Mouse (Mus musculus): ENCODE data around the gene Crmp1. TPM values are rescaled to one million over a fixed set of nuclear protein-coding genes. Genes with fewer than 3 reads are reported as not detected.

The Crmp1 gene
- polyA plus RNA-seq, 1 experiment from 2014 or later = 954 TPM

DNA sequence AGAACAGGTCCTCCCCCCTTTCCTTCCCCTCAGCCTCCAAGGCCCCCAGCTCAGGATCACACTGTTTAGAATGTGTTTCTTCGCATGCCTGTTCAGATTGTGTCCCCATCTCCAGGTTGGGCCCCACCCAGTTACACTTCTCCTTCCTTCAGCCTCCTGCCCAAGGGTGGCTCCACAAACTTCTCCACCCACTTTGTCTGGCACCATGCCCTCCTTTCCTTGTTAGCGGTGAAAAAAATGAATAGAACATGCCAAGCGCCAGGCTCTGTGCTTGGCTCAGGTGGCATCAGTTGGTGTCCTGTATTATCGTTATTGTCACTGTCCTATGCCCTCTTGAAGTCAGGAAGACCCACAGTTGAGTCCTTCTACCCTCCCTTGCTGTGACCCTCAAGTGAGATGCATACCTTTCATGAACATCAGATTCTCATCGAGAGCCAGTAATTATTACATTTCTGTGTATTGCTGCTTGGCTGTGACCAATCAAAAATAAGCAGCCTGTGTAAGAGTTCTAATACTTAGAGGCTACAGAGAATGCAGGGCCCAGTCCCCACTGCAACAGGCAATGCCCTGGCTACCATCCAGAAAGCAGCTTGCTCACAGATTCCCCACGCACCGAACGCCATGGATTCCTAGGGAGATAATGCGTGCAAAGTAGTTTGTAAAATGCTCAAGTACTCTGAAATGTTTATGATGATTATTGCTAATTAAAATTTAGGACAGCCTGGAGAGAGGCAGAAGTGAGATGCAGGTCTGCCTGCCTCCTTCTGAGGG, 28.6 kb upstream of the Crmp1 start:
- Histone ChIP-seq H3K27me3 (replicated peaks; ENCODE audit: control insufficient read depth, insufficient read depth, low read length) (0 out of 2 replicates have a peak, but pooled peaks cover 2% of the 10 kb centered on the region), H3K9me3 (ENCODE audit: control insufficient read depth, low read length) (no peaks in the 10 kb centered on the region), H3K27ac (ENCODE audit: low read length) (no peak overlapping the region), H3K36me3 (ENCODE audit: control insufficient read depth, insufficient read depth) (no peaks in the 10 kb centered on the region), H3K4me1 (replicated peaks; ENCODE audit: control insufficient read depth, insufficient read depth, low read length) (no peaks in the 10 kb centered on the region), H3K9ac (replicated peaks; ENCODE audit: low read depth, low read length) (no peak overlapping the region), H3K4me2 (ENCODE audit: low read length) (no peak overlapping the region), H3K4me3 (replicated peaks; ENCODE audit: low read length) (no peak overlapping the region)
- 70% methylated on average over 9 of the region's 9 CpGs for WGBS
- ATAC-seq = peak; percentile 36; the same call in 1 of the 2 replicates

GRCm38 (mm10) chr5:37213709-37214103, 28.0 kb upstream of the Crmp1 start:
- WGBS = 77% methylated on average over 4 of the region's 4 CpGs
- no peak for ATAC-seq
- Histone ChIP-seq H3K27ac (ENCODE audit: low read length) (no peak overlapping the region), H3K9me3 (ENCODE audit: control insufficient read depth, low read length) (no peaks in the 10 kb centered on the region), H3K9ac (replicated peaks; ENCODE audit: low read depth, low read length) (no peak overlapping the region), H3K4me1 (replicated peaks; ENCODE audit: control insufficient read depth, insufficient read depth, low read length) (no peaks in the 10 kb centered on the region), H3K27me3 (replicated peaks; ENCODE audit: control insufficient read depth, insufficient read depth, low read length) (0 out of 2 replicates have a peak, but pooled peaks cover 2% of the 10 kb centered on the region), H3K4me2 (ENCODE audit: low read length) (no peak overlapping the region), H3K36me3 (ENCODE audit: control insufficient read depth, insufficient read depth) (no peaks in the 10 kb centered on the region), H3K4me3 (replicated peaks; ENCODE audit: low read length) (no peak overlapping the region)

GRCm38 (mm10) chr5:37214614-37215013, 27.1 kb upstream of the Crmp1 start:
- H3K4me1 ChIP-seq (replicated peaks; ENCODE audit: control insufficient read depth, insufficient read depth, low read length) = no peaks in the 10 kb centered on the region
- ATAC-seq = no peak
- 91% methylated on average over 6 of the region's 6 CpGs for WGBS

DNA sequence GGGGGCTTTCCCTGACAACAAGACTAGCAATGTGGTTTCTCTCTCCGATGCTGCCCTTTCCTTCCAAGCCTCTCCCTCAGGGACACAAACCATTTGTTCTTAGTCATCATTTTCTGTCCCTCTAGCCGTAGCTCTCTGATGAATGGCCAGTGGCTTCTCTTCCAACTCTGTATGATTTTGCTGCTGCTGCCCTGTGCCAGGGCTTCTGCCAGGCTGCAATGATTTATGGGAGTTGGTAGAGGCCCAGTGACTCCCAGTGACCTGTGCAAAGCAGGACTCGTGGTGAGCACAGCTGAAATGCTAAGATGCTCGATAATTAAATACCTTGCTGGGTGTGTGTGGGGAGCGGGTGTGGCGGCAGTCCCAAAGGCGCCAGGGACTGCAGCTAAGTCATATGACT, 26.5 kb upstream of the Crmp1 start:
- Histone ChIP-seq H3K9ac (replicated peaks; ENCODE audit: low read depth, low read length) (no peak overlapping the region), H3K27me3 (replicated peaks; ENCODE audit: control insufficient read depth, insufficient read depth, low read length) (0 out of 2 replicates have a peak, but pooled peaks cover 2% of the 10 kb centered on the region), H3K4me2 (ENCODE audit: low read length) (no peak overlapping the region), H3K36me3 (ENCODE audit: control insufficient read depth, insufficient read depth) (no peaks in the 10 kb centered on the region), H3K27ac (ENCODE audit: low read length) (no peak overlapping the region), H3K4me3 (replicated peaks; ENCODE audit: low read length) (no peak overlapping the region), H3K9me3 (ENCODE audit: control insufficient read depth, low read length) (no peaks in the 10 kb centered on the region), H3K4me1 (replicated peaks; ENCODE audit: control insufficient read depth, insufficient read depth, low read length) (no peaks in the 10 kb centered on the region)
- WGBS = 94% methylated on average over 7 of the region's 7 CpGs
- ATAC-seq = no peak

More at GRCm38 (mm10) chr5:37214614-37215013, 27.1 kb upstream of the Crmp1 start:
- Histone ChIP-seq H3K4me2 (ENCODE audit: low read length) (no peak overlapping the region), H3K9ac (replicated peaks; ENCODE audit: low read depth, low read length) (no peak overlapping the region), H3K4me3 (replicated peaks; ENCODE audit: low read length) (no peak overlapping the region), H3K36me3 (ENCODE audit: control insufficient read depth, insufficient read depth) (no peaks in the 10 kb centered on the region), H3K27me3 (replicated peaks; ENCODE audit: control insufficient read depth, insufficient read depth, low read length) (0 out of 2 replicates have a peak, but pooled peaks cover 2% of the 10 kb centered on the region), H3K9me3 (ENCODE audit: control insufficient read depth, low read length) (no peaks in the 10 kb centered on the region), H3K27ac (ENCODE audit: low read length) (no peak overlapping the region)

- no peaks in the 10 kb centered on the region for H3K27me3 ChIP-seq (replicated peaks; ENCODE audit: control insufficient read depth, insufficient read depth, low read length)
- H3K9me3 ChIP-seq (ENCODE audit: control insufficient read depth, low read length) = no peaks in the 10 kb centered on the region
- no peak overlapping the region for H3K27ac ChIP-seq (ENCODE audit: low read length)
- ATAC-seq = no peak
- H3K4me1 ChIP-seq (replicated peaks; ENCODE audit: control insufficient read depth, insufficient read depth, low read length) = no peaks in the 10 kb centered on the region; the same call in 1 of the 2 replicates
- no peaks in the 10 kb centered on the region for H3K36me3 ChIP-seq (ENCODE audit: control insufficient read depth, insufficient read depth)
- H3K9ac ChIP-seq (replicated peaks; ENCODE audit: low read depth, low read length) = no peak overlapping the region
- H3K4me2 ChIP-seq (ENCODE audit: low read length) = no peak overlapping the region
- no peak overlapping the region for H3K4me3 ChIP-seq (replicated peaks; ENCODE audit: low read length)
- WGBS = 44% methylated on average over 5 of the region's 5 CpGs
Observed at GRCm38 (mm10) chr5:37219615-37220014, 22.1 kb upstream of the Crmp1 start.

GRCm38 (mm10) chr5:37220575-37220974, 21.2 kb upstream of the Crmp1 start:
- Histone ChIP-seq H3K27ac (ENCODE audit: low read length) (no peak overlapping the region), H3K4me3 (replicated peaks; ENCODE audit: low read length) (no peak overlapping the region), H3K27me3 (replicated peaks; ENCODE audit: control insufficient read depth, insufficient read depth, low read length) (no peaks in the 10 kb centered on the region), H3K9ac (replicated peaks; ENCODE audit: low read depth, low read length) (no peak overlapping the region), H3K36me3 (ENCODE audit: control insufficient read depth, insufficient read depth) (no peaks in the 10 kb centered on the region), H3K4me1 (replicated peaks; ENCODE audit: control insufficient read depth, insufficient read depth, low read length) (no peaks in the 10 kb centered on the region; the same call in 1 of the 2 replicates), H3K4me2 (ENCODE audit: low read length) (no peak overlapping the region), H3K9me3 (ENCODE audit: control insufficient read depth, low read length) (no peaks in the 10 kb centered on the region)
- no peak for ATAC-seq
- 79% methylated on average over 5 of the region's 5 CpGs for WGBS

GRCm38 (mm10) chr5:37221563-37221962, 20.2 kb upstream of the Crmp1 start:
- Histone ChIP-seq H3K27me3 (replicated peaks; ENCODE audit: control insufficient read depth, insufficient read depth, low read length) (no peaks in the 10 kb centered on the region), H3K4me1 (replicated peaks; ENCODE audit: control insufficient read depth, insufficient read depth, low read length) (no peaks in the 10 kb centered on the region; the same call in 1 of the 2 replicates), H3K27ac (ENCODE audit: low read length) (no peak overlapping the region), H3K4me3 (replicated peaks; ENCODE audit: low read length) (no peak overlapping the region), H3K36me3 (ENCODE audit: control insufficient read depth, insufficient read depth) (no peaks in the 10 kb centered on the region), H3K9me3 (ENCODE audit: control insufficient read depth, low read length) (no peaks in the 10 kb centered on the region), H3K9ac (replicated peaks; ENCODE audit: low read depth, low read length) (no peak overlapping the region), H3K4me2 (ENCODE audit: low read length) (no peak overlapping the region)
- WGBS = 27% methylated on average over 6 of the region's 6 CpGs
- 0 out of 2 replicates have a peak, but pooled peaks have one; percentile 38 for ATAC-seq

- H3K9ac ChIP-seq (replicated peaks; ENCODE audit: low read depth, low read length) = no peak overlapping the region
- H3K27me3 ChIP-seq (replicated peaks; ENCODE audit: control insufficient read depth, insufficient read depth, low read length) = no peaks in the 10 kb centered on the region
- no peak overlapping the region for H3K4me2 ChIP-seq (ENCODE audit: low read length)
- ATAC-seq = no peak
- 50% methylated on average over 8 of the region's 8 CpGs for WGBS
- no peak overlapping the region for H3K4me3 ChIP-seq (replicated peaks; ENCODE audit: low read length)
- H3K27ac ChIP-seq (ENCODE audit: low read length) = no peak overlapping the region
- H3K4me1 ChIP-seq (replicated peaks; ENCODE audit: control insufficient read depth, insufficient read depth, low read length) = no peaks in the 10 kb centered on the region; the same call in 1 of the 2 replicates
- H3K9me3 ChIP-seq (ENCODE audit: control insufficient read depth, low read length) = no peaks in the 10 kb centered on the region
- H3K36me3 ChIP-seq (ENCODE audit: control insufficient read depth, insufficient read depth) = no peaks in the 10 kb centered on the region
Observed at GRCm38 (mm10) chr5:37222316-37222715, 19.4 kb upstream of the Crmp1 start.

GRCm38 (mm10) chr5:37225708-37226107, 16.0 kb upstream of the Crmp1 start:
- Histone ChIP-seq H3K4me3 (replicated peaks; ENCODE audit: low read length) (no peak overlapping the region), H3K9ac (replicated peaks; ENCODE audit: low read depth, low read length) (no peak overlapping the region), H3K27ac (ENCODE audit: low read length) (no peak overlapping the region), H3K9me3 (ENCODE audit: control insufficient read depth, low read length) (no peaks in the 10 kb centered on the region), H3K27me3 (replicated peaks; ENCODE audit: control insufficient read depth, insufficient read depth, low read length) (no peaks in the 10 kb centered on the region), H3K4me1 (replicated peaks; ENCODE audit: control insufficient read depth, insufficient read depth, low read length) (no peaks in the 10 kb centered on the region; the same call in 1 of the 2 replicates), H3K4me2 (ENCODE audit: low read length) (no peak overlapping the region), H3K36me3 (ENCODE audit: control insufficient read depth, insufficient read depth) (no peaks in the 10 kb centered on the region)
- WGBS = 85% methylated on average over 1 of the region's 1 CpGs
- no peak for ATAC-seq
